Mouse (Mus musculus): ENCODE results near the gene Ak5.

Ak5 gene

GRCm38 (mm10) chr3:152569242-152569605, 98.9 kb downstream of the Ak5 start:
- in situ Hi-C loops (cut with MboI; ENCODE audit: unreplicated experiment in 2 of 2): no loop called here

GRCm38 (mm10) chr3:152568455-152569241, 99.5 kb downstream of the Ak5 start:
- in situ Hi-C loops (cut with MboI; ENCODE audit: unreplicated experiment in 2 of 2): no loop called here

DNA sequence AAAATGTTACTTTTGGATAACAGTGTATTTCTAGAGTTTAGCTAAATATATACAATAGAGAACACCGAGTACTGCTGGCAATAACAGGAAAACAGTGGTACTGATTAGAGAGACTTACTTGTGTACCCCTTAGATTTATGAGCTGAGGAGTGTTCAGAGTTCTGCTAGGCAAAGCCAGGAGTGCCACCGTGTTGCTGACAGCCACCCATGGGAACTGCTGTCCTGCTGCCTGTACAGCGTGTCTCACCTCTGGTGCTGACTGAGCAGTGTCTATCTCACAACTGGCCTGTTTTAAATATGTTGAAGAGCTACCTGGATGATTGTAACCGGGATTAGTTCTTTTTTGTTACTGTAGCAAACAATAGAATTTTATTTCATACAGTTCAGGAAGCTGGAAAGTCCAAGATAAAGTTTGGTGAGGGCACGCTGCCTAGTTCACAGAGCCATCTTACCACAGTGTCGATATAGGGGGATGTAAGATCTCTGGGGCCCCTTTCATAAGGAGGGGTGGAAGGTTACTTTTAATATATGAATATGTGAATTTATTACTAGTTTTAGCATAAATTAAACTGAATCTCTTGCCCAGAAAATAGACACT, 103.5 kb downstream of the Ak5 start:
- in situ Hi-C loops (cut with MboI; ENCODE audit: unreplicated experiment in 2 of 2): no loop called here

DNA sequence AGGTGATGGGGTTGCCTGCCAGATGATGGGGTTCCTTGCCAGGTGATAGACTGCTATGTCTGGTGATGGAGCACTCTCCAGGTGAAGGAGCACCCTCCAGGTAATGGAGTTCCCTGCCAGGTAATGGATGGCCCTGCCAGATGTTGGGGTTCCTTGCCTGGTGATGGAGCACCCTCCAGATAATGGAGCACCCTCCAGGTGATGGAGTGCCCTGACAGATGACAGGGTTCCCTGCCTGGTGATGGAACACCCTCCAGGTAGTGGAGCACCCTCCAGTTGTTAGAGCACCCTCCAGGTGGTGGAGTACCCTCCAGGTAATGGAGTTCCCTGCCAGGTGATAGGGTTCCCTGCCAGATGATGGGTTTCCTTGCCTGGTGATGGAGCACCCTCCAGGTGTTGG, 104.3 kb downstream of the Ak5 start:
- in situ Hi-C loops (cut with MboI; ENCODE audit: unreplicated experiment in 2 of 2): no loop called here

DNA sequence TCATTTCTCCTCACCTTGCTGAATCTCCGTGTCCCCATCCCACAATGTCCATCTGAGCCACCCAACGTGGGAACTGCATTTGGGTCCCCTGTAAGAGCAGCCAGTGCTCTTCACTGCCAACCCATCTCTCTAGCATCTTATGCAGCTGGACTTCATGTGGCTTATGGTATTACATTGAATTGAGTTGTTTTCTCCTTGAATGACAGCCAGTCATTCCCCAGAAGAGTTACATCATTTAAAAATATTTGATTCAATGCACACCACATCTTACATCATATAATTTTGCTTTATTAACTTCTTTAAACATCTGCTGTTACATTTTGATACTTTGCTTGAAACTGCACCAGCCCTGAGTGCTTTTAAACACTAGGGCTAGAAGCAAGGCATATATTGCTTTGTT, 106.5 kb downstream of the Ak5 start:
- in situ Hi-C loops (cut with MboI; ENCODE audit: unreplicated experiment in 2 of 2): no loop called here

- in situ Hi-C loops (cut with MboI; ENCODE audit: unreplicated experiment in 2 of 2): no loop called here
Observed at GRCm38 (mm10) chr3:152559295-152559694, 108.9 kb downstream of the Ak5 start.

GRCm38 (mm10) chr3:152558106-152558505, 110.1 kb downstream of the Ak5 start:
- in situ Hi-C loops (cut with MboI; ENCODE audit: unreplicated experiment in 2 of 2): no loop called here

GRCm38 (mm10) chr3:152557659-152558058, 110.5 kb downstream of the Ak5 start:
- in situ Hi-C loops (cut with MboI; ENCODE audit: unreplicated experiment in 2 of 2): no loop called here

DNA sequence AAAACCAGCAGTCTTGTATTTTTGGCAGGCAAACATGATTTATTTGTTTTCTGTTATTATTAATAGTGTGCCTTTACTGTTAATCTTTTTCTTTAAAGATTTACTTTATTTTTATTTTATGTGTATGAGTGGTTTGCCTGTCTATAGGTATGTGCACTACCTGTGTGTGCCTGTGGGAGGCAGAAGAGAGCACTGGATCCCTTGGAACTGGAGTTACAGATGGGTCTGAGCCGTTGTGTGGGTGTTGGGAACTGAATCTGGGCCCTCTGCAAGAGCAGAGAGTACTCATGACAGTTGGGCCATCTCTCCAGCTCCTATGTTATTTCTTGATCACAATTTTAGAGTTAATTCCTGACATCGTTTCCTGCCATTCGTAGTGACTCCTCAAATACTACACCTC, 111.2 kb downstream of the Ak5 start:
- in situ Hi-C loops (cut with MboI; ENCODE audit: unreplicated experiment in 2 of 2): no loop called here

DNA sequence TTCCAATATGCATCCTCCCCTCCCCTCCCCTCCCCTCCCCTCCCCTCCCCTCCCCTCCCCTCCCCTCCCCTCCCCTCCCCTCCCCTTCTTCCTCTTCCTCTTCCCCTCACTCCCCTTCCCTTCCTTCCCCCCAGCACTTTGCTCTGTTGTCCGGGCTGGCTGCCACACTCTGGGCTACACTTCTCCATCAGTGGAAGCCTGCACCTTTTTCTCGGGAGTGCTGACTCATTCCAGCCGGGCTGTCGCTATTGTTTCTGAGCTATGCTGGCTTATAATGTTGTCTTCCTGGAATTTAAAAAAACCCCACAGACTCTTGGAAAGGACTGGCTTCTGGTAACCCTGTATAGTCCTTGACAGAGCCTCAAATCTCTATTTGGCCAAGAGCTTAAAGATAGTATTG, 111.7 kb downstream of the Ak5 start:
- in situ Hi-C loops (cut with MboI; ENCODE audit: unreplicated experiment in 2 of 2): no loop called here

- in situ Hi-C loops (cut with MboI; ENCODE audit: unreplicated experiment in 2 of 2): no loop called here
Observed at GRCm38 (mm10) chr3:152555216-152555615, 112.9 kb downstream of the Ak5 start.

DNA sequence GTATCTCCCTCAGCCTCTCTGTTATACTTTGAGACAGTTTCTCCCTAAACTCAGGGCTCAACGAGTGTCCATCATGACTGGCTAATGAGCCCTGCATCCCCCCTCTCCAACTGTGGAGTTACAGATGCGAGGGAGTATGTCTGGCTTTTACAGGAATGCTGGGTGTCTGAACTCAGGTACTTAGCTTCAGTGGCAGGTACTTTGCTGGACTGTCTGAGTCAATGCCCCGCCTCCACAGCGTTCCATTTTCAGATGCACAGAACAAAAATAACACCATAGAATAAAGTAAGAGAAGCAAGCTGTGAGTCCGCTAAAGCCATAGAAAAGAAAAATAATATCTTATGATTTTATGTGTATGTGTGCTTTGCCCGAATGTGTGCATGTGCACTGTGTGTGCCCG, 113.8 kb downstream of the Ak5 start:
- in situ Hi-C loops (cut with MboI; ENCODE audit: unreplicated experiment in 2 of 2): no loop called here

GRCm38 (mm10) chr3:152552641-152553040, 115.5 kb downstream of the Ak5 start:
- in situ Hi-C loops (cut with MboI; ENCODE audit: unreplicated experiment in 2 of 2): no loop called here

GRCm38 (mm10) chr3:152550528-152551115, 117.5 kb downstream of the Ak5 start:
- in situ Hi-C loops (cut with MboI; ENCODE audit: unreplicated experiment in 2 of 2): no loop called here

- in situ Hi-C loops (cut with MboI; ENCODE audit: unreplicated experiment in 2 of 2): no loop called here
Observed at GRCm38 (mm10) chr3:152550031-152550430, 118.1 kb downstream of the Ak5 start.

DNA sequence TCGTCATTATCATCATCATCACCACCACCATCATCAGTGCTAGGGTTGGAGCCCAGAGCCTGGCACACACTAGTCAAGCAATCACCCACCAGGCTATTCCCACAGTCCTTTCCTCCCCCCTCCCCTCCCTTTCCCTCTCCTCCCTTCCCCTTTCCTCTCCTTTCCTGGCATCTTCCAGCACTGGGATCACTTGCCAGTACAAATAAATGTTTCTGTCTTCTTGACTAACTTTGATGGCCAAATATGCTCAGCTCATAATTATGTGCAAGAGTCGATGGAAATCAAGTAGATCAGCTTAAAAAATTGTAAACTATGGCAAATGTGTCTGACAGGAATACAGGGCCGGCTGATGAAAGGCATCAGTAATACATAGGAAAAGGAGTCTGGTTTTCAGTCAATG, 123.2 kb downstream of the Ak5 start:
- in situ Hi-C loops (cut with MboI; ENCODE audit: unreplicated experiment in 2 of 2): no loop called here

GRCm38 (mm10) chr3:152542298-152542697, 125.9 kb downstream of the Ak5 start:
- in situ Hi-C loops (cut with MboI; ENCODE audit: unreplicated experiment in 2 of 2): no loop called here

DNA sequence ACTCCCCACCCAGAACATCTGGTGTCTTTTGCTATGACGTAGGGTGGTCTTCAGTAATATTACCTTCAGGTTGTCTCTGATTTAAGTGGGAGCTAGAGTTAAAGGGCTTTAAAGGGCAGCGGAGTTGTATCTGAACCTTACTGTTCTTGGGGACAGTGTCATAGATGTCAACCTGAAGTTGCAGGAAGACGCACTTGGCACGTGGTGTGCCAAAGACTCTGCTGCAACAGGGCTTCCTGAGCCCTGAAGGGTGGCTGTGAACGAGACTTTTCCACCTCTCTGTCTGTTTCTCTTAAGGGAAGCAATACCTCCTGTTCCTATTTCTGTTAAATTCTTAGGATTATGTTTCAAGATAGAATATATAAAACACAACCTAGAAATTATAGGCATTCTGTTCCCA, 137.8 kb downstream of the Ak5 start:
- in situ Hi-C loops (cut with MboI; ENCODE audit: unreplicated experiment in 2 of 2): no loop called here

DNA sequence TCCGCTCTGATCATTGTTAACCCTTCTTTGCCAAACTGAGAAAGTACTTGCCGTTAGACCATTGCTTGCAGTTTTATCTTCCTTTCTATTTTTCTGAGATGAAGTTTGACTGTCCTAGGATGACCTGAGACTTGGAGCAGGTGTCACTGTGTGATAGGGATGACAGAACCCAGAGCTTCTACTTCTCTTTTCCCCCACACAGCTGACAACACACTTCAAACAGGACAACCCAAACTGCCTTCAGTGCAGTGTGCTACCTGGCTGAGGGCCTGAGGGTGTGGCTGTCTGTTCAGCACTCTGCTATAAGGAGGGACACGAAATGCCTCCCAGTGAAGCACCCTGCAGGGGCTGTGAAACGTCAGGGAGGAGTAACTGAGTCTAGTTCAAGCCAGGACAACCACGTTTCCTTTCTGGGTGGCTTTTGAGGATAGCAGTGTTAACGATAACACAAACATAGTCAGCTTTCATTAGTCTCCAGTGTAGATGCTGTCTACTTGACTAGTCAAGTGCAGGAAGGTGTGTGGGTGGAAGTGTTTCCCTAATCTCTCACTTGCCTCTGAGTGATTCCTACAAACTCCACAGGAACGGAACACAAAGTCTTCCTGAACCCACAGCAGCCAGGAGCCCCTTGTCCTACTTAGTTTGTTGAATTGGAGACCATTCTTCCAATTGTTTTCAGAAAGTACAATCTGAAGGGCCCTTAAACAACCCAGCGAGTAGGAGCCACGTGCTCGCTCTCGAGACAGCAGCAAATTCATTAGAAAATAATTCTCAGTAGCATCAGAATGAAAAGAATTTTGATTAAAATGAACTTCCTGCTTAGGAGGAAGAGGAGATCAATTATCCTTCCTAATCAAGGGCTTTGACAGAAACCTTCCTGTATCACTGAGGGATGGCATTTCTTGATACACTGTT, 138.8 kb downstream of the Ak5 start:
- in situ Hi-C loops (cut with MboI; ENCODE audit: unreplicated experiment in 2 of 2): no loop called here

DNA sequence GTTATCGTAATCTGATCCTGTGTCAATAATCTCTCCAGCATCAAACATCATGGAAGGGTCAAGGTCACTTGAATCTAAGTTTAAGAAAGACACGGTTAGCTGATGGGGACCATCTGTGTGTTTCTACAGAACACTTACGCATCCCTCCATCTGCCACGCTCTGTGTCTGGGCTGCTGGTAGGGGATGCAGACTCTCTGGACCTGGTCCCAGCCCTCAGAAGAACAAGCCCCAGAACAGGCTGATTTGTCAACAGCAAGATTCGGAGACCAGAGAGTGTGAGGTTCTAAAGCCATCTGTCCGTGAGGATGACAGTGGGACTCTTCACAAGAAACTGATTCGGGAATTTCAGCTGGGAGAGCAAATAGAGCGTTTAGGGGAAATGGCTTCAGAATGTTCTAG, 141.4 kb downstream of the Ak5 start:
- in situ Hi-C loops (cut with MboI; ENCODE audit: unreplicated experiment in 2 of 2): no loop called here

DNA sequence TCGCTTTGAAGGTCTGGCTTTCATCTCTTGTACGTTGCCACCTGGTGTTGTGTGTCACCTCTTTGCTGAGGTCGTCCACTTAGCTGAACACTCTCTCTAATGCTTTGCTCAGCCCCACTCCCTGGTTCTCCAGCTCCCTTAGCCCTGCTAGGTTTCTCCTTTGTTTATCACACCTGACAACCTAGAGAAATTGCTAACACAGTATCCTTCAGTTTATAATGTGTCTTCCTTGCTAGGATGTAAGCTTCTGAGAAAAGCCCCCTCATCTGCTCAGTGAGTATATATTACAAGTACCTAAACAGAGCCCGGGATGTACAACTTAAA, 144.9 kb downstream of the Ak5 start:
- in situ Hi-C loops (cut with MboI; ENCODE audit: unreplicated experiment in 2 of 2): no loop called here

Measured in v-Abl transformed pro-B cells (cell line).